Mouse (Mus musculus): ENCODE measurements around the gene Rnf126.
A peak's percentile ranks its signal among the peaks of the same experiment; 100 is the strongest.

The Rnf126 gene

GRCm38 (mm10) chr10:79792339-79793040 lies 25.7 kb upstream of the Rnf126 start:
- DNase-seq: no peak

GRCm38 (mm10) chr10:79790861-79791260 lies 24.1 kb upstream of the Rnf126 start, which contains the start of gene Prss57:
Prss57 (minus strand) TSS chr10:79790961.
- DNase-seq: no peak

GRCm38 (mm10) chr10:79789581-79789980 lies 22.8 kb upstream of the Rnf126 start:
- DNase-seq: no peak

GRCm38 (mm10) chr10:79788386-79789158 lies 21.8 kb upstream of the Rnf126 start:
- peak; percentile 81 for DNase-seq

DNA sequence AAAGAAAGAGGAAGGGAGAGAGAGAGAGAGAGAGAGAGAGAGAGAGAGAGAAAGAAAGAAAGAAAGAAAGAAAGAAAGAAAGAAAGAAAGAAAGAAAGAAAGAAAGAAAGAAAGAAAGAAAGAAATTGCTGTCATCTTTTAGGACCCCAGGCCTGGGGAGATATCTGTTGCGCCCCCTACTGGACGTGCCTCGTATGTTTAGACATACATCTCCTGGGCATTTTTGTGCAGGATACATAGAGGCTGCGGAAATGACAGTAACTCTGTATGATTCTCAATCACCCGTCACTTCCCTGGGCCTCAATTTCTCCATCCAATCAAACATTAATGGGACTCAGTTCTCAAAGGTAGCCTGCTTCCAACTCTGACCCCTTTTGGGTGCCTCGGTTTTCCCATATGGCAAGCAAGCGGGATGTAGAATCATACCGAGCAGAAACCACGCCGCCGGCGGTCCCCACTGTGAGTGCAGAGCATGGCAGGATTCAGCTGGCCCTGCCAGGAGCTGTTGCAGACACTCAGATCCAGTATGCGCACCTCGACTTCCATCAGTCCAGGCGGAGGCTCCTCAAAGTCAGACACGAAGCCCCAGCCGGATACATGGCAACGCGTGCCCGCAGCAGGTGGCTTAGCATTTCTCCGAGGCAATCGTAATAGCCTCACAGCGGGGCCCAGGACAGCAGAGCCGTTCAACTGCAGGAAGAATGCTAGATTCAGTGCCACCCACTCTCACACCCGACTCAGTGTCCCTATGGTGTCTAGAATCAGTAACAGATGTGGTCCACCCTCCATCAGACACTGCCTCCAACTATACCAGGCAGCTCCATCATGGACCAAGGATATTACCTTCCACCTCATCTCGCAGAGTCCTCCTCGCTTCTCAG lies 17.4 kb upstream of the Rnf126 start:
- peak; percentile 72 for DNase-seq

DNA sequence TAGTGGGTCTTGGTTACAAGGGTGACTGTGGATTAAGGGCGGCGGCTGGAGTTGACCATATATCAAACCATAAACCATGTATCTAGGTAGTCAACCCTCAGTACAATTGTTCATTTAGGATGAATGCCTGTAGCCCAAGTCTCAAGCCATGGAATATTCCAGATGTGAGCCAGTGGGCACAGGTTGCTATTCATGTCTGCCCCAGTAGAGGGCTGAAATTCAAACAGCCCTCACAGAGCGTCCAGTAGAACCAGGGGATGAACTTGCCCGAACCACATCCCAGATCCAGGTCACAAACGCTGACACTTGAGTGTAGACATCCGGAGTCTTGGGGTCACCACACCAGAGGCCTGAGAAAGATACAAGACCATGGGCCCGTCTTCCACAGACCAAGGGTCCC lies 16.3 kb upstream of the Rnf126 start:
- DNase-seq: no peak

GRCm38 (mm10) chr10:79781956-79782355 lies 15.2 kb upstream of the Rnf126 start:
- DNase-seq: peak; percentile 77

- DNase-seq: no peak
Observed at GRCm38 (mm10) chr10:79781139-79781538, 14.4 kb upstream of the Rnf126 start.

DNA sequence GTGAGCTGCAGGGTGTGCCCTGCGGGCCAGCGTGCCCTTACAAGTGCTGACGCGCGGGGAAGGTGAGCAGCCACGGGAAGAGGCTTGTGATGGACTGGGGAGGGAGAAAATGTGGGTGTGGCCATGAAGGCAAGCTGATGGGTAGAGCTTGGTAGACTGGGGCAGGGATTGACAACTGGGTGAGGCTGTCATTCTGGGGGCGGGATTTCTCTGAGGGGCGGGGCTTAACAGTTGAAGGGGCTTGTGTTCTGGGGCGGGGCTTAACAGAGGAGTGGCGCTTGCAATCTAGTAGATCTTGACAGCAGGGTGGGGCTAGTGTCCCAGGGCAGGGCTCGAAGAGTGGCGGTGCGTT lies 13.9 kb upstream of the Rnf126 start:
- peak; percentile 74 for DNase-seq

DNA sequence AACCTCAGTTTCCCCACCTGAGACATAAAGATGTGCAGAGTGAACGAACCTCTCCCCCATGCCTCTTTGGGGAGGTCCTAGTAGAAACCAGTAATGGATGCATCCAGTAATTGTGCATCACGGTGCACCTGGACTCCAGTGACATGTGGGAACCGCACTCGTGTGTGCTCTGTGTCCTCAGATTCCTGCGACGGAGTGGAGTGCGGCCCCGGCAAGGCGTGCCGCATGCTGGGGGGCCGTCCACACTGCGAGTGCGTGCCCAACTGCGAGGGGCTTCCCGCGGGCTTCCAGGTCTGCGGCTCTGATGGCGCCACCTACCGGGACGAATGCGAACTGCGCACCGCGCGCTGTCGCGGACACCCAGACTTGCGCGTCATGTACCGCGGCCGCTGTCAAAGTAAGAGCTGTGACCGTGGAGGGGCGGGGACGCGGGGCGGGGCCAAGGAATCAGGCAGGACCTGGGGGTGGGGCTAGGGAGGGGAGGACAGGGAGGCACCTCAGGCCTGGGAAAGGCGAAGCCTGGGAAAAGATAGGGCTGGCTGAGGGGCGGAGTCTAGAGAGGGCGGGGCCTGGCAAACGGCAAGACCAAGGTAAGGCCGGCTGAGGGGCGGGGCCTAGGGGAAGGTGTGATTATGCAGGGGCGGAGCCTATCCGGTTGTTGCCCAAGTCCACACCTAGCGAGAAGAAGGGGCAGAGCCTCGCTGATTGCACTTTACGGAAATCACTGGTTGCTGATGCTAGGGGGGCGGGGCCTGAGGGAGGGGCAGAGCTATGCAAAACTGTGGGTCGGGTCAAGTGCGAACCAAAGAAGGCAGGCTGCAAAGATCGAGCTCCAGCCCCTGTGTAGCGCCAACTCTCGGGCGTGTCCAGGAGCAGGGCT lies 13.3 kb upstream of the Rnf126 start:
- peak; percentile 96 for DNase-seq

GRCm38 (mm10) chr10:79779193-79779592 lies 12.4 kb upstream of the Rnf126 start:
- DNase-seq: no peak

GRCm38 (mm10) chr10:79778006-79778405 lies 11.3 kb upstream of the Rnf126 start:
- no peak for DNase-seq

- DNase-seq: no peak
Observed at GRCm38 (mm10) chr10:79777103-79777531, 10.4 kb upstream of the Rnf126 start, which contains the start of gene Fstl3. Fstl3 (plus strand) TSS chr10:79777272.

DNA sequence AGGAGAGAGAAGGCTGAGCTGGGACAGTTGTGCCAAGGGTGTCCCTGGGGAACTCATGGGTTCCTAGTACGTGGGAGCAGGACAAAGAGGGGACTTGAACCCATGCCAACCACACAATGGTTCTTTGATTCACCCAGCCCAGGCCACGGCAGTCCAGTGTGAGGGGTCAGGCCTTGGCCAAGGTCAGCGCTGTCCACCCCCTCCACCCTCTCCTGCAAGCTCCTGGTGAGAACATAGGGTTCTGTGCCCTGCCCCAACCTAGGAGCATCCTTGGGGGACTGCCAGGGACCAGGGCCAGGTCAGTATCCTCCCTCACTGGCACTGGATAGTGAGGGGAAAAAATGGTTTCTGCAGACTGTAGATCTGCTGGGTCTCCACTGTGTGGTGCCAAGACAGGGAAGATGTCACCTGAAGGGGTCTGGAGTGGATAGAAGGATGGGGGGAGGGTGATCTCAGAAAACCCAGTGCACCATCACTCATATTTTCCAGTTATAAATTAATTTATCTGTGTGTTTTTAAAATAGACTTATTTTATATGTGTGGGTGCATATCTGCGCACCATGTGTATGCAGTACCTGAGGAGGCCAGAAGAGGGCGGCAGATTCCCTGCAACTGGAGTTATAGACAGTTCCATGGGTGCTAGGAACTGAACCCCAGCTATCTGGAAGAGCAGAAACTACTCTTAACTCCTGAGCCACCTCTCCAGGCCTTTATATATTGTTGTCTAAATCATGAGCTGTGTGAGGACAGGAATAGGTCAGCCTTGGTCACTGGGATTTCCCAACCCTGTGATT lies 7.9 kb upstream of the Rnf126 start:
- DNase-seq: no peak

- no peak for DNase-seq
Observed at GRCm38 (mm10) chr10:79773208-79773607, 6.5 kb upstream of the Rnf126 start.

- no peak for DNase-seq
Observed at GRCm38 (mm10) chr10:79772320-79772719, 5.6 kb upstream of the Rnf126 start.

- DNase-seq: no peak
Observed at GRCm38 (mm10) chr10:79769329-79769728, 2.6 kb upstream of the Rnf126 start.

DNA sequence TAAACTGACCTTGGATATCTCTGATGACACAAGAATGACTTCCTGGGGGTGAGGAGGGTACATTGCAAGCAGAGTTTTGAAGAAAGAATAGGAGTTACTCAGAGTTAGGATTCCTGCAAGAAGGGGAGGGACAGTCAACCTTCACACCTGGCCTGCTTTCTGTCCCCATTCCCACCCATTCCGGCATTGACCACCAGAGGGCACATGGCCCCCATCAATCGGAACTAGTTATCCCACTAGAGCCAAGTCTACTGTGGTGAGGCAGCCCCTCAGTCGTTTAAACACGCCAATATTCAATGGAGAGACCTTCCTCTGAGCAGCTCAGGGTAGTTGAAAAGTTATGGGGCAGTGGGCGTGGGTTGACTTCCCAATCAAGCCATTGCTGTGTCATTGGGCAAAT lies 1.6 kb upstream of the Rnf126 start:
- peak; percentile 84 for DNase-seq

DNA sequence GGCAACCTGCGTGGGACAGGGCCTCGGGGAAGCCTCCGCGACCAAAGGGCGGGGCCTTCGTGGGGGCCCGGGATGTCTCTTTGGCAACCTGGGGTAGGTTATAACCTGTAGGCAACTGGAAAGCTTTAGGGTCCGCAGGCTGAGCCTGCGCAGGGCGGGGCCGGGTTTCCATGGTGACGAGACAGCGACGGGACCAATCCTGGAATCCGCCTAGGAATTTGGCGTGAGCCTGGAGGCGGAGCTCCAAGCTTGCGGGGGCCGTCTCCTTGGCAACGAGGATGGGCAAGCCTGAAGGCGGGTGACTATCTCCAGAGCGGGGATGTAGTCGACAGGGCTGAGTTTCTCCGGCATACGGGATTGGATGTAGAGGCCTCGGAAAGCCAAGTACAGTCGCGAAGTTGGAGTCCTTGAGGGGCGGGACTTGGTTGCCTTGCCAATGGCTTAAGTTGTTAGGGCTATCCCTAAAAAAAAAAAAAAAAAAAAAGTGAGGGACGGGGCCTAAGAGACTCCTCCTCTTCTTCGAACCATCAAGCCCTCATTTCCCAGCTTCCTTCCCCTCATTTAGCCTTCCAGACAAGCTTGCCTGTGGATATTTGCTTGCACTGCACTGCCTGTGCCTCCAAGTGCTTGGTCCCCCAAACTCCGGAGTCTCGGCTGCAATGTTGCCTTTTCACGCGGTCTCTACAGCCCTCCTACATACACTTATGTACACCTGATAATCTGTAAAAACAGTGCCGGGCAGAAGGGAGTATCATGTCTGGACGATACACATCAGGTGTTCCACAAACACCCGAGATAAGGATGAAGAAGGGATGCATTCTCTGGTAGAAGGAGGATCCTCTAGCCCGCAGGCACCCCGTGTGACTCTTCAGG lies 856 bp upstream of the Rnf126 start:
- DNase-seq: peak; percentile 80

DNA sequence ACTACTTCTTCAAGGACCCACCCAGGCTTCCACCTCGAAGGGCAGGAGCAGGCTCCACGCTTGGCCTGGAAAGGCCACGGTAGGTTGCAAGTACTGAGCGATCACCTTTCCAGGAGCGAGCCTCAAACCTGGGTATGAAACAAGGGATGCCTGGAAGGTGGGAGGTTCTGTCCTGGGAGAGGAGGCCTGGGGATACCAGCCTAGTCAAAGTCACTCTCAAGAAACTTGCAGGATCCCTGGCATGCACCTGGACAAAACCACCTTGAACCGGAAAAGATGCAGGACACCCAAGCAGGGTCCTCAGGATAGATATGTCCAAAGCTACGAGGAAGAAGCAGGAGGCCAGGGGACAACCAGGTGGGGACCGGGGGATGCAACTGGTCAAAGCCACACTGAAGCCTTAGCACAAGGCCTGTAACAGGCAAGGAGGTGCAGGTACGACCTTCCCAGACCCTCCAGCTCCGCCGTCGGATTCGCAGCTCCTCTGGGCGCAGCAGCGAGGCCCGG lies 698 bp downstream of the Rnf126 start:
- no peak for DNase-seq

Data from thymus, postnatal 14 days (tissue).